Mouse (Mus musculus): ENCODE results near the gene Nr2c1.

Gene Nr2c1

GRCm38 (mm10) chr10:94140227-94140931 lies 7.4 kb upstream of the Nr2c1 start:
- no peak for DNase-seq (ENCODE audit: low spot score in 2 of 2)

- no peak for DNase-seq (ENCODE audit: low spot score in 2 of 2)
Observed at GRCm38 (mm10) chr10:94142427-94142826, 5.4 kb upstream of the Nr2c1 start.

DNA sequence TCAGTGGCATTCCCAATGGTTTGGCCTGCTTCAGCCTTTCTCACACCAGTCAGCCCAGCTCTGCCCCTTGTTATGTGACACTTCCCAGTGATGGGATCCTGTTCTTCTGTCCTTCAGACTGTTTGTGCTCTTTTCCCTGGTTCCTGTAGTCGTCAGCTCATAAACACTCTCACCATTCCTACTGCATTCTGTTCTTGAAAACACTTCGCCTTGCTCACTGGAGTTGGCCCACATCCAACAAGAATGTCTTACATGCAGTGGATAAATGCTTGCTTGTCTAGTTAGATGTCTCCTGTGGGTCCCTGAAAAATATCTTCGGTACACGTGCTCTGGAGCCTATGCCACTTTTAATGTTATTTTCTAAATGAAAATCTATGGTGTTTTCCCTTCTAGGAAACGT lies 3.2 kb upstream of the Nr2c1 start:
- DNase-seq (ENCODE audit: low spot score in 2 of 2): no peak

- no peak for DNase-seq (ENCODE audit: low spot score in 2 of 2)
Observed at GRCm38 (mm10) chr10:94147391-94147755, 450 bp upstream of the Nr2c1 start.

GRCm38 (mm10) chr10:94151488-94151887 lies 3.7 kb downstream of the Nr2c1 start:
- DNase-seq (ENCODE audit: low spot score in 2 of 2): no peak

- DNase-seq (ENCODE audit: low spot score in 2 of 2): no peak
Observed at GRCm38 (mm10) chr10:94153841-94154240, 6.0 kb downstream of the Nr2c1 start.

DNA sequence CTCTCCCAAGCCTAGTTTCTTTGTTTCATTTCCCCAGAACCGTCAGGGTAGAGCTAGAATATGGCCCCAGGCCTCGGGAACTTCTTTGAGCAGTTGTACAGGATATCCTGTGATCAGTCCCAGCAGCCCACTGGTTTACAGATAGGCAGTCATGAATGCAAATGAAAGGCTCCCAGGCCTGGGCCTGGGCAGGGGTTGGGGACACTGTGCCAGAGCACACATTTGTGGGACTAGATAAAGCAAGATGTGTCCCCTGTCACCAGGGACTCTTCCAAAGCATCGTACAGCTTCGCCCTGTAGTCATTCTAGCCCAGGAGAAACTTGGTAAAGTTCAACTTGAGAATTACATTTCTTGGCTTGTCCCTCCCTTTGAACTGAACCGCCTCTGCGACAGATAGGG lies 11.1 kb downstream of the Nr2c1 start:
- DNase-seq (ENCODE audit: low spot score in 2 of 2): no peak

DNA sequence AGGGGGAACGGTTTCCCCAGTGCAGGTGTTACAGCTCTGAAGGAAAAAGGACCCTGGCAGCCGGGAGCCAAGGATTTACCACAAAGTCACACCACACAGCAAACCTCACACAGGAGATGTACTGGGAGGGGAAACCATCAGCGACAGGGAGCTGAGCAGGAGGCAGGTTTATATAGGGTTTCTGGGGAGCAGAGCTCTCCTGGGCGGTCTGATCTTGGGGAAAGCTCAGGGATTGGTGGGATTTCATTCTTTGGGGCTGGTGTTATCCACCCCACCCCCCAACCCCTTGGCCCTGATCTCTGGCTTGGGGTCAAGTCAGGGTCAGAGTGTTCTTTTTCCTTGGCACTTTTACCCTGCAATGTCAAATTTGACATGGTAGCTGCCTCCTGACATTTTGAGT lies 11.6 kb downstream of the Nr2c1 start:
- no peak for DNase-seq (ENCODE audit: low spot score in 2 of 2)

DNA sequence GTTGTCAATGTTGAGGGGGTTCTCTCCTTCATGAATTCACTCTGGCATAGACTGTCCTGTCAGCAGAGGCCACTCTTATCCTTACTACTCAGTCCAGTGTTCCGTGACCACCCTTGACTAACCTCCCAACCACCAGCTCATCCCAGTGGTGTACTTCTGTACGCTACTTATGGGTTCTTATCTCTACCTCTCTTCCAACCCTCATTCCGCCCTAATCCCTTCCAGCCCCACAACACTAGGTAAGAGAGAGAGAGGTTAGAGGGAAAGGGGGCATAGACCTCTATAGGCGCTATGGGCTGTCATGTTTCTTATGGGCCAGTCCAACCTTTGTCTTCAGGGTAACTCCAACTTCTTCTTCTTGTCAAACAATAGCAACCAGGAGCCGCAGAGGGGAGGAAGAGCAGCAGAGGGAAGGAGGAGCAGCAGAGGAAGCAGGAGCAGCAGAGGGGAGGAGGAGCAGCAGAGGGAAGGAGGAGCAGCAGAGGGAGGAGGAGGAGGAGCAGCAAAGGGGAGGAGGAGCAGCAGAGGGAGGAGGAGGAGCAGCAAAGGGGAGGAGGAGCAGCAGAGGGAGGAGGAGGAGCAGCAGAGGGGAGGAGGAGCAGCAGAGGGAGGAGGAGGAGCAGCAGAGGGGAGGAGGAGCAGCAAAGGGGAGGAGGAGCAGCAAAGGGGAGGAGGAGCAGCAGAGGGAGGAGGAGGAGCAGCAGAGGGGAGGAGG lies 13.4 kb downstream of the Nr2c1 start:
- no peak for DNase-seq (ENCODE audit: low spot score in 2 of 2)

DNA sequence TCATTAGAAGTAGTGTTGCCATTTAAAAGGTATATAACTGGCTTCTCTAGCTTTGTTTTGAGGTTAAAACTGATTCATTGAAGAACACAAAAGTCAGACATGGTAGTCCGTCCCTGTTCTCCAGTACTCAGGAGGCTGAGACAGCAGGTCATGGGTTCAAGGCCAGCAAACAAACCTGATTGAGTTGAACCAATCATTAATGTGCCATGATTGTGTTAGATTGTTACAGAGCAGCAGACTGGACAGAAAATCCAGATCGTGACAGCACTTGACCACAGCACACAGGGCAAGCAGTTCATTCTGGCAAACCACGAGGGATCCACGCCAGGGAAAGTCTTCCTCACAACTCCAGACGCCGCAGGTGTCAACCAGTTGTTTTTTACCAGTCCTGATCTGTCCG lies 14.2 kb downstream of the Nr2c1 start:
- DNase-seq (ENCODE audit: low spot score in 2 of 2): no peak

DNA sequence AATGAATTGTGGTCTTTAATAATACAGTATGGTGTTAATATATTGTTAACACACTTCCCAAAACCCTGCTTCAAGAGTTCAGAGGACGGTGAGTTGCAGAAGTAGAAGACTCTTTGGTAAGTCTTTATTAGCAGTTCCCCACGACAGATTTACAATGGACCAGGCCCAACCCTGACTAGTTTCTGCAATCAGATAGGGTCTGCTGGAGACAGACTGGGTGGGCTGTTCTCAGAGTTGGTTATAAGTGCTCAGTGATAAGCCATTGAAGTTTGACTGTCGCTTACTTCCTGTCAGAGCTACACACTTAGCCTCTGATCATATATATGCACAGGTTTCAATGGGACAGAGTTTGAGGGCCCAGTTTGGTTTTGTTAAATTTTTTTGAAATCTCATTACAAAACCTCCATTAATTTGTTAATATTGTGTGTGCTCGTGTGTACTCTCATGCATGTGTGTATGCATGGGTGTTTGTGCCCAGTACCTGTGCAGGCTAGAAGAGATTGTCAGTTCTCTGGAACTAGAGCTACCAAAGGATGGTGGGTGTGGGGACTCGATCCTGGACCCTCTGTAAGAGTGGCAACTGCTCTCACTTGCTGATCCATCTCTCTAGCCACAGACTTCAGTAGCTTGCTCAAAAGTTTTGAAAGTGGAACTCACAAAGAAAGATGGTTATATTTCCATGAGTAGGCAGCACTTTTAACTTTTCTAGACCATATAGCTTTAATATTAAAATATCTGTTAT lies 16.5 kb downstream of the Nr2c1 start:
- DNase-seq (ENCODE audit: low spot score in 2 of 2): no peak

- DNase-seq (ENCODE audit: low spot score in 2 of 2): no peak
Observed at GRCm38 (mm10) chr10:94165426-94165825, 17.6 kb downstream of the Nr2c1 start.

GRCm38 (mm10) chr10:94167051-94167750 lies 19.4 kb downstream of the Nr2c1 start:
- no peak for DNase-seq (ENCODE audit: low spot score in 2 of 2)

GRCm38 (mm10) chr10:94171440-94172130 lies 23.8 kb downstream of the Nr2c1 start:
- DNase-seq (ENCODE audit: low spot score in 2 of 2): no peak

DNA sequence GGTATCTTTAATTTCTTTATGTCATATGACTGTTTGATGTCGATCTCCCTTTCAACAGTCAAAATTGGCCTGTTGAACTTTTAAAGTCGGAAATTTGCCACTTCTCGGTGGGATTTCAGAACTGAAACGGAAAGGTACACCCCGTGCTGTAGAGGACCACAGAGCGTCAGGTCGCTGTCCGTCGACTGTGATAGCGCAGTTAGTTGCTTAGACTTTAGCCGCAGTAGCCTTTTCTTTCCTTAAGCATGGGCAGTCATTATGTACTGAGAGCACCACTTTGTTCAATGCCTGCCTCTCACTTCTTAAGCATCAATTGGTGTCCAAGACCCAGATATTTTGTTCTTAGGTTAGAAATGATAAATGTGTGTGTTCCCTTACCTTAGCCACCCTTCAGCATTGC lies 24.3 kb downstream of the Nr2c1 start:
- DNase-seq (ENCODE audit: low spot score in 2 of 2): no peak

DNA sequence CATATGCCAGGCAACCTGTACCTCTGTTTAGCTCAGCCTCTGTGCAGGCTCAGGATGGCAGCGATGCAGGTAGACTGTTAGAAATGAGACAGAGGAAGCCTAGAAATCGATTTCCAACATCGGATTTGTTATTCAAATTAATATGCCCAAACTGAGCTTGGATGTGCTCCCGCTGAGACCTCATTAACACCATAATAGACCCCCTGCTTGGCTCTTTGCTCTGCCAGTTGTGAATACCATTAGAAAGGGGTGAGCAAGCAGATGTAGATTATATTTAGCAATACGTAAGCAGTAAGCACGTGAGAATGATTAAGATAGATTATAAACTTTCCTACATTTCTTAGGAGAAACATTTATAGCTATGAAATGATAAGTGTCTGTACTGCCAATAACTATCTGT lies 24.9 kb downstream of the Nr2c1 start:
- no peak for DNase-seq (ENCODE audit: low spot score in 2 of 2)

GRCm38 (mm10) chr10:94174652-94175051 lies 26.8 kb downstream of the Nr2c1 start:
- DNase-seq (ENCODE audit: low spot score in 2 of 2): no peak

DNA sequence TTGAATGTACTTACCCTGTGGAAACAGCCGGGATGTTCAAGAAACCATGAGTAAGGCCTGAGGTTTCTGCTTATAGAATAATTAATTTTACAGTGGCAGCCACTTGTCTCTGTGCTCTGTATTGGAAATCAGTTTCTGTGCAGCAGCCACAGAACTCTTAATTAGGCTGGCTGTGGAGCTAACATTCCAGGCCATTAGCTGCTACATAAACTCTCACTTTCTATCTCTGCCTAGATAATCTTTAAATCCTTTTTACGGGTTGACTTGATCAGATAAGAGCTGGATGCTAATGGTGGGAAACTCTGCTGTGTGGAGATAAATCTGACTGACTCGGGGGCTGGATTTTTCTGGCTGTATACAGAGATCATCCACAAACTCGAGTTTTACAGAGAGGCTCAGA lies 35.4 kb downstream of the Nr2c1 start:
- no peak for DNase-seq (ENCODE audit: low spot score in 2 of 2)

DNA sequence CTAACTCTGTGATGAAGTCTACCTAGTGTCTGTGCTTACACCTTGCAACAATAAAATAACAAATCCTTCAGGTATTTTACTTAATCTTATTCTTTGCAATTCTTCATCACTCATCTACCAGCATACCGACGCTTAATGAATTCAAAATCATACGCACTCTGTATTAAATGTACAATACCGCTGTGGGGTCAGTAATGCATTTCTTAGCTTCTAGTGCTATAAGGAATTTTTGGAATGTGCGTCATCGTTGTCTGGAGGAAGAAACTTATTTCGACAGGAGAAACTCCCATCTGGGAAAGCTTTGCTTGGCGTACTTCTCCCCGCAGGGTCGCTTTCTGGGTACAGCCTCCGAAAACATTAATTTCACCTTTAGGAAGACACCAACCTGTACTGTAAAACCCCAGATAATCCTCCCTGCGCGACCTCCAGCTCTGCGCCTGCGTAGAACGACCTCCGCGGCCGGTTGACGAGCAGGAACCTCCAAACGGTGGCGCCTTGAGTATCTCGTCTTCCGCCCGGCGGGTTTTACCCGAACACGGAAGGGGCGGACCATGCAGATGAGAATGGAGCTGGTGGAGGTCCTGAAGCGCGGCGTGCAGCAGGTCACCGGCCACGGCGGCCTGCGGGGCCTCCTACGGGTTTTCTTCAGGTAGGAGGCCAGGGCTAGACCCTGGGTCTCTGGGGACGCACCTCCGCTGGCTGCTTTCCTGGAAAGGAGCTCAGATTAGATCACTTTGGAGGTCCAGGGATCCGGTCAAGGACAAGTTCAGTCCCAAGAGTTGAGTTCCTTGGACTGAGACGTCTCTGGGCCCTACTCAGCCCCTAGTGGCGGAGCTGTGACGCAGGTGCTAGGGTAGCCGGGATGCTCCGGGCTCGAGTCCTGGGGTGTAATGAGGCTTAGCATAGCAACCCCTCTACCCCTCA lies 50.9 kb downstream of the Nr2c1 start, which contains the start of gene Ndufa12:
Gene Ndufa12 (plus strand): TSS at position 239 of the 924 bp plus-strand sequence.
- peak; percentile 94 to 96 for DNase-seq (ENCODE audit: low spot score in 2 of 2)

DNA sequence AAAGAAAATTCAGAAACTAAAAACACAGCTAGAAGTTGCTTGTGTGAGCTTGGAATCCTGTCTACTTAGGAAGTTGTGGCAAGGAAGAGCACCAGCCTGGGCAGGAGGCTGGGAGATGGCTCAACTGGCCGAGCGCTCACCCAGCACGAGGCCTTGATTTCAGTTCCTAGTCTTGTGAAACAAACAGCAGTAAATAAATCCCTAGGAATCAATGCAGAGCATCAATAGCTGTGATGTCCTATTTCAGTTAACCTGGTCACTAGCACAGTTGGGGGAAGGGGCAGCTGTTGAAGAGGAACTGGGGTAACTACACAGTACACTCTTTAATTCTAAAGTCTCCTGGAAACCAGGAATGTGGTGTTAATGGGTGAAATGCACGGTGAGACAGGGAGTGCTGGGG lies 57.1 kb downstream of the Nr2c1 start:
- DNase-seq (ENCODE audit: low spot score in 2 of 2): no peak

Data from urinary bladder, postnatal 36 days (tissue).